Mouse (Mus musculus): ENCODE measurements around the gene Kyat3.
A peak's percentile ranks its signal among the peaks of the same experiment; 100 is the strongest.
"Not testable (repeated sequence)": the region's sequence is repeated elsewhere in the genome, so short reads cannot be mapped to it uniquely, and the experiment has no call there.

Kyat3 gene

DNA sequence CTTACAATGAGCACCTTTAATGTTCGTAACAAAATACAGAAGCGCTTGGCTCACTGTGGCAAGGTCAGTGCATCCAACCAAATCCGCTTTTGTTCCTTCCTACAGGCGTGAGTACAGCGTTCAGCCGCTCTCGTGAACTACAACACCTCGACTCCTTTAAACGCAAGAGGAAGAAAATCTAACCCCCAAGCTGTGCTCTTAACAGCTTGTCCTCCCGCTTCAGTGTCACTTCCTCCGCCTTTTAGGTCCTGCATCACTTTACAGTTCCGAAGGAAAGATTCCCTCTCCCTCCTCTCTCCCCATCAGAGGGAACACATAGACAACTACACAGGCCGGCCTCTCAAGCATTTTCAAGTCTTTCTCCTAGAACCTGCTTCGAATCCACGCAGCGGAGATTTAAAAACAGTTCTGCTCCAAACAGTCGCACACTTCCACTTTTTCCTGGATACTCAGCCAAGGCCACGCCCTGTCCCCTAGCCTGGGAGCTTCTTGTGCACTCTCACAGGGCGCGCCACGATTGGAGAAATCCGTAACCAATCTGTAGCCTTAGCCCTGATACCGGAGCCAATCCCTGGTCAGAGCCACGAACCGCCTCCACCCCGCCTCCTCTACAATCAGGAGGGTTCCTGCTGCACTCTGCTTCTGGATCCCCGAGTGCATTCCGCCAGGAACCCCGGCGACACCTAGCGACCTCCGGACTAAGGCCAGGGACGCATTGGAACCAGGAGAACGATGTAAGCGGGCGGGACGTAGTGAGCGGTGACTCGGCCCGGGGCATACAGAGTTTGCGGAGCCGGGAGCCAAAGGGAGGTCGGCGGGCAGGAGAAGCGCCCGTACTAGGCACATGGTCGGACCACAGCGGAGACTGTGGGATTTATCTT is at the start of gene Kyat3:
TSS of gene Kyat3 (plus strand) at position 610 of the 881 bp plus-strand sequence.
- peak; percentile 98 to 99 for DNase-seq

DNA sequence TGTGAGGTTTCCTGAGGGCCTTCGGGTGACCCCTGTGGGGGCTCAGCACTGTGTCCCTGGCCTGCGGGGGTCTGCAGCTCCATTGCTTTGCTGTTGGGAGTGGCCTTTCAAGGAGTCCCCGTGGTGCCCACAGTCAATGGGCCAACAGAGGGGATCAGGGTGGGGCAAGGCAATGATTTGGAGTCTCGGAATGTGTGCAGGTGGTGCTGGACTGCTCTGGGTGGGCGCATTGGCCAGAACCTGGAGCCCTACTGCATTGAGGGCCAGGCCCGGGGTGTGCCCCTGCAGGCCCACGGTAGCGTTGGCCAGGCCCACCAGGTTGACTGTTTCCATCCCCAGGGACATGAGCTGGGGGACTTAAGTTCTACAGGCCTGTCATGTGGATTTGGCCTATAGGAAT is 36.1 kb upstream of the Kyat3 start:
- DNase-seq: no peak

DNA sequence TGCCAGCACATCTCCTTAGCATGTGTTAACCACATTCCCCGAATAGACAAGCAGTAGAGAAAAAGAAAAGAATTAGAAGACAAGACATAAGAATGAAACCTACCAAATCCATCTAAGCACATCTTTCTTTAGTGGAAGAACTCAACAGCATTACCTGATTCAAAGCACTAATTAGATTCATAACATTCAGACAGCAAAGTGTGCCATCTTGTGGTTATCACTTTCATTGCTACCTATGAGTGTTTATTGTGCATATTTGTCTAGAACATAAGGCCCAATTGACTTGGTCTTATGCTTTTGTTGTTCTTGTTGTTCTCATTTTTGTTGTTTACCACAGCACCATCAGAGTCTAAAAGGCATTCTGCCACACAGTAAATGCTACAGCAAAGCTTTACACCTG is 26.2 kb upstream of the Kyat3 start:
- no peak for DNase-seq

DNA sequence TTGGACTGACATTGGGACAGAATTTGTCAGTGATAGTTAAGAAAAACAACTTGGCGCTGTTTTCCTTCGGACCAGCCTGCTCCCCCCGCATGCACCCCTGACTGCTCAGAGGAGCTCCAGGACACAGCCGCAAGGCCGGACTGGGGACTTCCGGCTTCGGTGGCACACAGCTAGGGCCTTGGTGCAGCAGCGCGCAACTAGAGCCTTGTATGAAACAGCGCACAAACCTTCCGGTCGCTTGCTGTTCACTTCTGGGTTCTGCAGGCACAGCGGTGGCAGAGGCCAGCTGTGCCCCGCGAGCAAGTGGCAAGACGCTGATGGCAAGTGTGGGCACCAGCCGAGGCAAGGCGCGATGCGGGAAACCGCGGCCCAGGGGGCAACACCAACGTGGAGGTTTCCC is 12.9 kb upstream of the Kyat3 start:
- no peak for DNase-seq

DNA sequence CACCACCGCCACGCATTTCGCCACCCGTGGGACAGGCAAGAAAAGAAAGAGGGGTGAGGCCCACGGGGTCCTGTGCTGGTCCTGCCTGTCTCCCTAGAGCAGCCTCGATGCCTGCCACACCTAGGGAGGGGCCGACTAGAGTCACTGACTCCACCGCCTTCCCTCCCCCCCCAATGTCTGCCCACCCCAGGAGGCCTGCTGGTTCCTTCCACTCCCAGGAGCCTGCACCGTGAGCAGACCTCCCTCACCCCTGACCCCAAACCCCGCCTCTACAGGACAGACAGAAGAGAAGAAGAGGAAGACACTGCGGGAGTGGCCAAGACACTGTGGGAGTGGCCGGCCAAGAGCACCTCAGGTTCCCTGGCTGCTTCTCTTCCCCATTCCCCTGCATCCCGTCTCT is 12.5 kb upstream of the Kyat3 start:
- no peak for DNase-seq

DNA sequence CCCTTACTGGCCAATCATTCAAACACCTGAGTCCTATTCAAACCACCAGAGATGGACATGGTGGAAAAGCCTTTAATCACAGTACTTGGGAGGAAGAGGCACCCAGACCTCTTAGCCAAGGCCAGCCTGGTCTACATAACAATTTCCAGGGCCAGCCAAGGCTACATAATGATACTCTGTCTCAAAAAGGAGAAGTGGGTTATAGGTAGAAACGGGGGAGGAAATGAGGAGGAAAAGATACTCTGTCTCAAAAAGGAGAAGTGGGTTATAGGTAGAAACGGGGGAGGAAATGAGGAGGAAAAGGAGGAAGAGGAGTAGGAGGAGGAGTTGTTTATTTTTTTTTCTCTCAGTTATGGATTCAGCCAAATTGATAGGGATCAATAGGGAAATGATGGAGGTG is 4.3 kb upstream of the Kyat3 start:
- no peak for DNase-seq

DNA sequence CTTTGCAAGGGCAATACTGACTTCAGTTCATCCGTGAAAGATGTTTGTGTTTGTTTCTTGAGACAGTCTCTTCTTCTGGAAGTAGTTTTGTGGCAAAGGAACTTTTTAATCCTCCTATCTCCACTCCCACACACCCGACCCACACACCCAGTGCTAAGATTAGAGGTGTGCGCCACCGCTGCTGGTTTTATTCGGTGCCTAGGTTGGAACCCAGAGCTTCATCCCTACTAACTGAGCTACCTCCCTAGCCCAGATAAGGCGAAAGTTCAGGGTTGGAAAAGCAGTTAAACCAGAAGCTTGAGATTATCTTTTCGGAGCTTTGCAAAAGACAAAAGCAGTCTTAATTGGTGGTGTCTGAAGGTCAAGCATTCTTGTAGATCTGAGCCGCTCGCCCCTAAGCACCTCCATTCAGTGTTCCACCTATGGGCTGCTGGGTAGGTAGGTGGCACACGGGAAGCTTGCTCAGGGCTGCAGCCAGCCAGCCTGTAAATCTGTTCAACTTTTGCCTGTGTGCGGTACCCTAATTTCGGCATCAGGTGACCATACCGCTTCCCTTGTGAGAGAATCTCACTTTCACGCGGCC is 647 bp downstream of the Kyat3 start:
- peak in 1 of 2 experiments; percentile 19 for DNase-seq

DNA sequence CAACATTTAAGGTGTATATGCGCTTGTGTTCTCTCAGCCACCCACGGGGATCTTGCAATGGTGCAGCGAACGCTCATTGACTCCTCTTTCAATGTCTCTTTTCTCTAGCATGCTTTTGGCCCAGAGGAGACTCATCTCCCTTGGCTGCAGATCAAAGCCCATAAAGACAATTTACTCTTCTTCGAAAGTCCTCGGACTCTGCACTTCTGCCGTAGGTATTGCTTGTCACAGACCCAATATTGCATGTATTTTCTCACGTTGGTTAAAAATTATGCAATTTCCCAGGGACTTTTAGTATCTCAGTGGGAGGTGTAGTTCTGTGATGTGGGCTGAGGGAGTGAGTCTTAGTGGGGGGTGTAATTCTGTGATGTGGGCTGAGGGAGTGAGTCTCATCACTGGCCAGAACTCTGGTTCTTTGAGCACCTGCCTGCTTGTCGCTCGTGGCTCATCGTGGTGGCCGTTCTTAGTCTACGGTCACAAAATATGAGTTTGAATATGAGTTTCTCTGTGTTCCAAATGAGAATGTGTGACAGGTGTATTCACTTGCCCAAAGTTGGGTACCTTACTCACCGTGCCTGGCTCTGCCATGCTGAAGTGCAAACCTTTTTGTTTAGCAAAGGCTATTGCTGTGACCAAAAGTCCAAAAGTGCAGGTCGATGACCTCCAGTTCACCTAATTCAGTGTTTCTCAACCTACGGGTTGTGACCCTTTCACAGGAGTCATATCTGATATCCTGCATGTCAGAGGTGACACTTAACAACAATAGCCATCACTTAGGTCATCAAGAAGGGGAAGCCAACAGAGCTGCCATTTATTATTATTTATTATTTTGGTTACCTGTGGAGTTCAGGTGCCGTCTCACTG is 6.0 kb downstream of the Kyat3 start:
- peak in 1 of 2 experiments; percentile 11 for DNase-seq

DNA sequence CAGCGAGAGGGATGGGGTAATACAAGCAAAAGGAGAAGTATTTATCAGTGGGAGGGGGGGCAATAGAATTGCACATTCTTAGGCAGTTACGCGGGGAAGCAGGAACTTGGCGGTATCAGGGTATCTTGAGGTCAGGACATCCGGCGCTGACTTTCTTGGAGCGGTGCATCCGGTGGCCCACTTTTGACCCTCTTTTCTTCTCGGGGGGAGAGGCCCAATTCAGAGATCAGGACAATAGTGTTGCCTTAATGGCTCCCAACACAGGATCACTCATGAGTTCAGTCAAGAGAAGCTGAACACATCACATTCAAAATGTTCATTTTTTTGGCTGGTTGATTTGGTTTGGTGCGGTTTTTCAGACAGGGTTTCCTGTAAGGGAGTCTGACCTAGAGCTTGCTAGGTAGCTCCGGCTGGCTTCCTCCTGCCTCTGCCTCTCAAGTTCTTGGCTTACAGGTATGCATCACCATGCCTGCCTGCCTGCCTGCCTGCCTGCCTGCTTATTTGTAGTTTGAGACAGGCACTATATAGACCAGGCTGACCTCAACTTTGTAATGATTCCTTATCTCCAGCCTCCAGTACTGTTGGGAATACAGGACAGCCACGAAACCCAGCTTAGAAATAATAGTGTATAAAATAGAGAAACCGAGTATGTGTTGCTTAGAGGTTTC is 7.5 kb downstream of the Kyat3 start:
- DNase-seq: not testable (repeated sequence)

DNA sequence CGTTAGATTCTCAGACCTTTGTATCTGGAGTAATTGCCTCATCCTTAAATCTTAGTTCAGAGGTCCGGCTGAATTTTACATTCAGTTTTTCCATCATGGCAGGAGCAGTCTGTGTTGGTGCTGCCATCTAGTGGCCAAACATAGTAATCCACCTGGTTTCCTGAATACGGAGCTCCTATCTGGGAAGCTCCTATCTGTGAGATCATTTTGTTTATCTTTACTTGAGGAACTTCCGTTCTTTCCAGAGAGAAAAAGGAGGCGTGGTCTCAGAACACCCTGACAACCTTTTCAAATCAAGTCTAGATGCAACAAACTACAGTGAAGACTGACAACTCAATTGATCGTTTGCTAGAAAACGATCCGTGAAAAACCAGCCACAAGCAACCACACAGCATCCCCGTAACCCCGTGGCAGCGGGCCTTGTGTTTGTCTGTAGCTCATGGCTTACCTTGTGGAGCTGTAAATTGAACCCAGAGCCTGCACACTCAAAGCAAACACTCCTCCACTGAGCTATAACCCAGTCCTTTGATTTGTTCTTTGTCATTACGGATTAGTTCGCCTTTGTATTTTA is 8.1 kb downstream of the Kyat3 start:
- DNase-seq: peak; percentile 51 to 75

DNA sequence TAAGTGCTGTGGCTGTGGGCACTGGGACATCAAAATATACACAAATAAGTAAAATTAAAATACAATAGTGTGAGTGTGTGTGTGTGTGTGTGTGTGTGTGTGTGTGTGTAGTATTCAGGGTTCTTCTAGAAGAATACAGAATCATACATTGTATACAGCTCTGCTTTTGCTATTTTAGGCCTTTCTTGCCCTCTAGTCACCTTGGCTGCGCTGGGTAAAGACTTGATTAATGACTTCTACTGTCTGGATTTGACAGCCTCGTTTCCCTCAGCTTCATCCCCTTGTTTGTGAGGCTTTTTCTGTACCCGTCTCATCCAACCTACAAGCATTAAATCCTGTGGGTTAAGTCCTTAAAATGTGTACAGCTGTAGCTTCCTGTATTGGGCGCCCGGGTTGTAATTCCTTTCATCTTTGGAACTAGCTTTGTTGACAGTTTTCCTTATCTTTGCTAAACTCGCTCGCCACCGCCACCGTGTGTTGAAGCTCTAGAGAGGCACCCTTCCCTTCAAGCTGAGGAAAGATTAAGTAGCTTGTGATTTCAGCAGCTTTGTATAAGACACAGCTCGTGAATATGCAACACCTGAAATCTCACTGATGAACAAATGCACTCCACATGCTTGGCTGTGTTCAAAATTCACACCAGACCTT is 9.6 kb downstream of the Kyat3 start:
- peak in 1 of 2 experiments; percentile 30 for DNase-seq

DNA sequence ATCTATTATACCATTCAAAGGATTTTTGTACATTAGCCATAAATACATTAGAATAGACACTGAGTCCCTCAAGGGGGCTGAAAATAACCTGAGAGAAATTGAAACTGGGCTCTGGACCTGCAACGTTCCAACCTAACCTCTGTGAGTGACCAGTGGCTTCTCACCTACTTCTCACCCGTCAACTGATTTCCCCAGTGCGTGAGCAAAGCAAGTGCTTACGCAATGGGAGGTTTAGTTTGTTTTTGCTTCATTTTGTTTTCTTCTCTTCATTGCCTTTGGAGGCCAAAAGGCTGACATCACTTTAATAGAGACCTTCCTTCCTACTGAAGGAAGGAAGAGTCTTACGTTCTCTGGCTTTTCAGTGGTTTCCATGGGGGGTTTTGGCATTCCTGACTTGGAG is 10.5 kb downstream of the Kyat3 start:
- DNase-seq: no peak

DNA sequence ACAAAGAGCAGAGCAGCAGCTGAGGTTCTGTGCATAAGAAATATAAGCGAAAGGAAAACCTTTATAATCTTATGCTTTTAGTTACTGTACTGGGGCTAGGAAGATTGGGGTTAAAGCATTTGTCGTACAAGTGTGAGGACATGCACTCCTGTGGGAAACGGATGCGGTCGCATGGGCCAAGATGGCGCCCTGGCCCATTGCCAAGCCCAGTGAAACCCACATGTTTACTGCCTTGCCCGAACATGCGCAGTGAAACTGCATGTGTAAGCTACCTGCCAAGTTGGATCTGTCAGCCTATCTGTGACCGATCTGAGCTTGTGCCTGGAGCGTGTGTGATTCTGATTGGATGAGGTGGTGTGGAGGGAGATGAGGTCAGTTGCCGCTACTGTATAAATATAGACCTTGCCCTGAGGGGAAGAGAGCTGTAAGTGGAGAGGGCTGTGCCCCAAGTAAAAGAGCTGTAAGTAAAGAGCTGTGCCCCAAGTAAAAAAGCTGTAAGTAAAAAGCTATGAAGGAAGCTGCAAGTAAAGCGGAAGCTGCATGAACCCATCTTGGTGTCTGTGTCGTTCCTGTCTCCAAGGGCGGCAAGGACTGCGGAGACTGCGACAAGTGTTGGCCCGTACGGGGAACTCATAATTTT is 11.7 kb downstream of the Kyat3 start:
- not testable (repeated sequence) for DNase-seq

DNA sequence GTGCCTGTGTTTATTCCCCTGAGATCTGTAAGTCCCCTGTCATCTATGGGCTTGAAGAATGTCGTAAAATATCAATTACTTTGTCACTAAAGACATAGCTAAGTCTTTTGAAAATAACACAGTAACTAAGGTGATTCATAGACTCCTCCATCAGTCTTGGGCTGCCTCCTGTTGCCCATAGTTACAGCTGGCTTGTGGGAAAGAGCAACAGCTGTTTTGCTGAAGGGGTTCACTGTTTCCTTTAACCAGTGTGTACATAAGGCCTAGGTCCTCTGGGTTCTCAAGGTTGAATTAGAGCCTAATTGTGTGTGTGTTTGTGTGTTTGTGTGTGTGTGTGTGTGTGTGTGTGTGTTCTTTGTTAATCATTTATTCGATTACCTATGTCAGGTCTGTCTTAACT is 24.6 kb downstream of the Kyat3 start:
- DNase-seq: no peak

DNA sequence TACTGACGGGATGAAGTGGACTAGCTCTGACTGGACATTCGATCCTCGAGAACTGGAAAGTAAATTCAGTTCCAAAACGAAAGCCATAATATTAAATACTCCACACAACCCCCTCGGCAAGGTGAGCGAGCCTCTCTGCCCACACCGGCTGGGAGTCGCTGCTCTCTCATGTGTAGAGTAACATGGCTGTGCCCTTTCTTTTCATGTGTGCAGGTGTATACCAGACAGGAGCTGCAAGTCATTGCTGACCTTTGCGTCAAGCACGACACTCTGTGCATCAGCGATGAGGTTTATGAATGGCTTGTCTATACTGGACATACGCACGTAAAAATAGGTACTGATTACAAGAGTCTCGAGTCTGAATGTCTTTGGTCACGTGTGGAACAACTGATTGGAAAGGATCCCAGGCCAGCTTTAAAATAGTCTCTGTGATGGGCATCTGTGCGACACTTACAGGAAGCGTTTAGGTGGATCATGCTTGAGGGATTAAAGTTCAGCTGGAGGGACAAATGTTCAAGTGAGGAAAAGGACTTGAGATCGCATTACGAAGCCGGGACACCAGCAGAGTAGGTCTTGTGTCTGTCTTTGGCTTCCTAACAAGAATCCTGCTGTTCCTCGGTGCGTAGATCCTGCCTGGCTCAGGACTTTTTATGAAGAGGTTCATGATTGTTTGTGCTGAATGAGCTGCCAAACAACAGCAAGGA is 25.3 kb downstream of the Kyat3 start:
- no peak for DNase-seq

DNA sequence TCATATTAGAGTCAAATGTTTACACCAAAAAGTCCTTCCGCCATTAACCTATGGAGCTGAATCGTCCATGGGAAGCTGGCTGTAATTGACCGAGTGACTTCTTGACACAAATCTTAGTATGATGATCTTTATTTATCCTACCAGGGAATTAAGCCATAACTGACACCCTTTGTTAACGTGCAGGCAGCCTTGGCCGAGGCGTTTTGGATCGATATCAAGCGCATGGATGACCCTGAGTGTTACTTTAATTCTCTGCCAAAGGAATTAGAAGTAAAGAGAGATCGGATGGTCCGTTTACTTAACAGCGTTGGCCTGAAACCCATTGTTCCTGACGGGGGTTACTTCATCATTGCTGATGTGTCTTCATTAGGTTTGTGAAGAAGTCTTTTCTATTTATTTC is 33.4 kb downstream of the Kyat3 start:
- no peak for DNase-seq

DNA sequence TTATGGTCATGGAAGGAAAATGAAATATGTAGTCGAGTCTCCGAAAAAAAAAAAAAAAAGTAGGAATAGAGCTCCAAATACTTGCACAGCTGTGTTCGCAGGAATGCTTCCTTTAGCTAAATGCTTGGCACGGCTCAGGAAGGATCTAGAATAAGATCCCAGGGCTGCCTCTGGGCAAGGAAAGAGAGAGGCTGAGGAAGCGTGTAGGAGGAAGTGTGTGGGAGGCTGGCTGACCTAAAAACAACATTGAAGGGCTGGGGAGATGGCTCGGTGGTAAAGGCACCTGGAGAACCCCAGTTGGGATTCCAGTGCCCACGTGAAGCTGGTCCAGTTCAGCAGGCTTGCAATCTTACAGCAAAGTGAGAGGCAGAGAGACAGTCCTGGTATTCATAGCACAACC is 40.0 kb downstream of the Kyat3 start:
- DNase-seq: no peak

DNA sequence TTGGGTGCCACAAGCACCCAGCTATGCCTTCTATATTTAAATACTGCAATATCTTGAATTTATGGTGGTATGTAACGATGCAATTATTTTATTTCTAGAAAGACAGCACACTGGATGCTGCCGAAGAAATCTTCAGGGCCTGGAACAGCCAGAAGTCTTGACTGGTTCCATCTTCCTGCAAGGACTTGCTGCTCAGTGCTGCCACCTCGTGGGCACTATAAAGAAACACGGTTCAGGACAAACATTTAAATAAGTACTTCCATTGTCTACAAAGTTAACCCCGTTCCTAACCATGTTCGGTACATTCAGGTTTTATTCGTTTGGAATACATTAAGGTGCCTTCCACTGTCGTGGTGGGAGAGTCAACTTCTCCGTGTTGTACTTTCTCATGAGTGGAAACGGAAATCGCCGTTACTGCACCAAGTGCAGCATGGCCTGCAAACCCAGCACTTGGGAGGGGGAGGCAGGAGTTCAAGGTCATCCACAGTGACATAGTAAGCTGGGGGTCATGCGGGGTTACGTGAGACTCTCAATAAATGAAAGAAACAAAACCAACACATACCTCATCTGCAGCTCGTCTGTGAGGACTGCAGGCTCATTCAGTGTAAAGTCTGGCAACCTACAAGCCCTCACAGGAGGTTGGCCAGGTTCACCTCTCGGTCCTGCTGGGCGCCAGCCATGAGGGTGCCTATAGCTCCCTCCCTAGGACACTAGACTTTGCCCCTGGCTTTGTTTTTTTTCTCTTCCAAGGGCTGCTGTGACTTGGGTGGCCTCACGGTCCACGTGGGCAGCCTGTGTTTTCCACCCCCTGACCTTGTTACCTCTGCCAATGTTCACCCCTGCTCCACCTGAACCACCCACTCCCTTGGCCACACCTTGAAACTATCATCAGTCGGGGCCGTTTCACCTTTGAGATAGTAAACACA is 43.4 kb downstream of the Kyat3 start:
- DNase-seq: peak; percentile 34 to 55

DNA sequence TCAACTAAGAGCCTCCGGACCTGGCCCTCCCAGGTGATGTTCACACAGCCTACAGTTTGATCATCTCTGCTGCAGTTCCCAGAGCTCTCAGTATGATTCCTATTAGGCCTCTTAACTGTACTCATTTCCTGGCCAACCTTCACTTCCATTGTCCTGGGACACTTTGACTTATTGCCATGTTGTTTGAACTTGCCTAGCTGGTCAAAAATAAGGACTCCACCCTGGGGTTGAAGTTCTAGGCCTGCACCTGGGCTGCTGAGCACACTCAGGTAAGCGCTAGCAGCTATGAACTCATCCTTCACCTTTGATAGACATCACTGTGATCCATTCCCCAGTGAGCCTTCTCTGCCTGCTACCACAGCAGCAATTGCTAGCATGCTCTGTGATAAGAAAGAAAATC is 44.2 kb downstream of the Kyat3 start:
- no peak for DNase-seq

DNA sequence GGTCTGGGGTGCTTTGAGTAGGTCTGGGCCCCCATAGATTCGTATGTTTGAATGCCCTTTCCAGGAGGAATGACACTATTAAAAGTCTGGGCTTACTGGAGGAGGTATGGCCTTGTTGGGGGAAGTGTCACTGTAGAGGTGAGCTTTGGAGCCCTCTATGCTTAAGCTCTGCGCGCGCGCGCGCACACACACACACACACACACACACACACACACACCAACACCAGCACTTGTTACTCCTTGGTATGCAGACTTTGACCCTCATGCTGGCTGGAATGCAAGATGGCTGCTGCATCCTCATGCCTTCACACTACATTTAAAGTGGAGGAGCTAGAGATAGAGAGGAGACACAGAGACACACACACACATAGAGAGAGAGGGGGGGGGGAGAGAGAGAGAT is 46.8 kb downstream of the Kyat3 start:
- DNase-seq: peak; percentile 42 to 65
